Mouse (Mus musculus) kidney, adult 11 months (tissue): ENCODE data around the gene Prkce.

ENCODE experiments used
- DNase-seq: peaks from one replicate; pipeline ENCODE4 v3.0.0; 2022

Gene Prkce

GRCm38 (mm10) chr17:86303401-86304243 is 136.0 kb downstream of the Prkce start:
- DNase-seq, result no peak

- no peak for DNase-seq
These were observed 137.5 kb downstream of the Prkce start for GRCm38 (mm10) chr17:86304923-86305630.

GRCm38 (mm10) chr17:86306161-86306560 is 138.6 kb downstream of the Prkce start:
- DNase-seq, result no peak

GRCm38 (mm10) chr17:86313413-86314139 is 146.0 kb downstream of the Prkce start:
- no peak for DNase-seq

- no peak for DNase-seq
These were observed 148.3 kb downstream of the Prkce start for GRCm38 (mm10) chr17:86315874-86316273.

- no peak for DNase-seq
These were observed 149.2 kb downstream of the Prkce start for GRCm38 (mm10) chr17:86316771-86317170.

- no peak for DNase-seq
These were observed 149.6 kb downstream of the Prkce start for GRCm38 (mm10) chr17:86317197-86317596.

- DNase-seq, result no peak
These were observed 152.5 kb downstream of the Prkce start for GRCm38 (mm10) chr17:86319967-86320602.

GRCm38 (mm10) chr17:86322840-86323239 is 155.3 kb downstream of the Prkce start:
- DNase-seq, result no peak

- DNase-seq, result no peak
These were observed 155.7 kb downstream of the Prkce start for GRCm38 (mm10) chr17:86323310-86323709.

GRCm38 (mm10) chr17:86323909-86324686 is 156.5 kb downstream of the Prkce start:
- no peak for DNase-seq

GRCm38 (mm10) chr17:86324756-86325155 is 157.2 kb downstream of the Prkce start:
- no peak for DNase-seq

GRCm38 (mm10) chr17:86325317-86325716 is 157.7 kb downstream of the Prkce start:
- DNase-seq, result no peak

GRCm38 (mm10) chr17:86327958-86328357 is 160.4 kb downstream of the Prkce start:
- DNase-seq, result no peak

GRCm38 (mm10) chr17:86329273-86330075 is 161.9 kb downstream of the Prkce start:
- no peak for DNase-seq

GRCm38 (mm10) chr17:86330076-86330955 is 162.7 kb downstream of the Prkce start:
- no peak for DNase-seq

GRCm38 (mm10) chr17:86331835-86332234 is 164.2 kb downstream of the Prkce start:
- no peak for DNase-seq

- DNase-seq, result peak; percentile 86
These were observed 167.4 kb downstream of the Prkce start for GRCm38 (mm10) chr17:86334990-86335389.

GRCm38 (mm10) chr17:86336652-86337073 is 169.1 kb downstream of the Prkce start:
- peak; percentile 27 for DNase-seq

- peak; percentile 58 for DNase-seq
These were observed 169.5 kb downstream of the Prkce start for GRCm38 (mm10) chr17:86337076-86337475.
